Mouse (Mus musculus): ENCODE data around the gene Bbs7.

Gene Bbs7

DNA sequence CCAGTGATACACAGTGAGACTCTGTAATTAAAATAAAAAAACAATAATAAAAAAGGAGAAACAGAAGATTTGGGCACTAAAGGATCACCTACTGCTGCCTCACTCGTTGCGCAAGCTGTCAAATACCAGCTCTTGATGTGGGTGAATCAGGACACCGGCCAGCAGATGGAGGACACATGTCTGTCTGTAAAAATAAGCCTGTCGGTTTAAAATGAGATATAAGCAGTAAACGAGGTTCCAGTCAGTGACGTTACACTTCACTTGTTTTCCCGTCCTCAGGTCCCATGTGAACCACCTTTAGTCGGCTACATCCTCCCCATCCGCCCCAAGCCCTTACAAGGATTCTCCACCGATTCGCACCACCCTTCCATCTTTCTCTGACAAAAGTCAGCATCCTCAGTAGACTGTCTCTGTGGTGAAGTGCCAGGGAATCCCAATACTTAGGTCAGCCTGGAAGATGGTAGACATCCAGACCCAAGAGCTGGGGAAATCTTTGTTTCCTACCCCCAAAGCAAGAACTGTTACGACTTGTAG is 61.4 kb downstream of the Bbs7 start:
- no peak for DNase-seq (ENCODE audit: low read depth, low spot score)

GRCm38 (mm10) chr3:36551343-36551742 is 61.9 kb downstream of the Bbs7 start:
- DNase-seq (ENCODE audit: low read depth, low spot score) = no peak

GRCm38 (mm10) chr3:36544961-36545360 is 68.3 kb downstream of the Bbs7 start:
- no peak for DNase-seq (ENCODE audit: low read depth, low spot score)

GRCm38 (mm10) chr3:36541399-36541798 is 71.9 kb downstream of the Bbs7 start:
- DNase-seq (ENCODE audit: low read depth, low spot score) = no peak

DNA sequence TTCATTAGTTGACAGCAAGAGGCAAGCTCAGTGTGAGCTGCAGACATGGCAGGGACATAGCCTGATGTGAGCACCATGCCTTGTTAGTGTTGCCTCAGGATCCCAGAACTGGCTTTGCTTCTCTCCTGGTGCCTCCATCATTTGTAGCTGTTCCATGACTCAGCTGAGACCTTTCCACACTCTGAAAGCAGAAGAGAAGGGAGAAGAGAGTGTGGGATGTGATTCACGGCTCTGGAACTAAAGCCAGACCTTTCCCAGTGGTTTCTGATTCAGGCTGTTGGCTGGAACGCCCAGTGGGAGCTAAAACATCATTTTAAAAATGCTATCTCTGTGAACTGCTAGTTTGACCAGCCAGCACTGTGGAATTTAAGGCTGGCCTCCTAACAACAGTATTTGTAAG is 72.5 kb downstream of the Bbs7 start:
- no peak for DNase-seq (ENCODE audit: low read depth, low spot score)

DNA sequence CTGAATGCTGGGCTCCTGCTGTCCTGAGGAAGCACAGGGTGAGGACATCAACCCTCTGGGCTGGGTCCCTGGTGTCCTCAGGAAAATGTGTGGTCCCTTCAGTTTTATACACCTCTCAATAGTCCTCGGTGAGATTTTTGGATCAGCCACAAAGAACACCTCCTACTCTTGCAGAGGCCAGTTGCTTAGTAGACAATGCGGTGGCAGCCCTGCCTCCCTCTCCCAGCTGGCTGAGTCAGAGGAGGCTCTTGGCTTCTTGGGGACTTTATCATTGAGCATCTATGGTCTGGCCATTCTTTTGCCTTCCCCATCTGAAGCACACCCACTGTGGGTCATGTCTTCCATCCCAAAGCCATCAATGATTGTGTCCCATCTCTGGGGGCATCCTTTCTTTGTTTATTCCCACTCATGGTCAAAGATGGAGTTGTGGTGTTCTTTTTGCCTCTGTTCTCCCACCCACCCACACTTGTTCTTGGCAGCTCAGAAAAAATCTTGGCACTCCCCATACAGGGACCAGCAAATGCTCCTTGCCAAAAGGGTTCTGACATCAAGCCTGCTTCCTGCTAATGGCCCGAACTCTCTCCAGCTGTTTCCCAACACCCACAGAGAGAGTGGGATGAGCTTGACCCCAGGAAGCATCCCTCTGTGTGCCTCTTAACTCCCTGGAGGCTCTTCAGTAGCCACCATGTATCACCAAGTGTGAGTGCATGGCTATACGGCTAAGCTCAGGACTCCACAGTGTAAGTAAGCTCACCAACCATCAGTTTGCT is 75.4 kb downstream of the Bbs7 start:
- no peak for DNase-seq (ENCODE audit: low read depth, low spot score)

GRCm38 (mm10) chr3:36536041-36536440 is 77.2 kb downstream of the Bbs7 start:
- DNase-seq (ENCODE audit: low read depth, low spot score) = no peak

- peak; percentile 47 for DNase-seq (ENCODE audit: low read depth, low spot score)
These were observed 80.0 kb downstream of the Bbs7 start for GRCm38 (mm10) chr3:36533201-36533672.

DNA sequence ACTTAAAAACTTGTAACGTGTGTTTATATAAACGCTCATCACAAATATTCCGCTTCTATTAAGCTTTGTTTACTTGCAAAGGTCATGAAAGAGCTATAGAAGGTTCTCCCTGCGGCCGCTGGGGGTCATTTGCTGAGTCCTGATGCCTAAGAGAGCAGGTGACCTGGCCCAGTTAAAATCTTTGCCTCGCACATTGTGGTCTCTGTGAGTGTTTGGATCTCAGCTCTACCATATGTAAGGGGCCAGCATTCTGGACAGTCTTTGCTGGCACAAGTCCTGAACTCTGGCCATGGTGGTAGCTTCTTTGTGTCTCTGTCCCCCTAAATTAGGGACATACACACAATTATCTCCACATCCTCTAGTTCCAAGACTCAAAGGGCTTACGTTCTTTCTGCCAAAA is 80.5 kb downstream of the Bbs7 start:
- no peak for DNase-seq (ENCODE audit: low read depth, low spot score)

GRCm38 (mm10) chr3:36531979-36532542 is 81.2 kb downstream of the Bbs7 start:
- DNase-seq (ENCODE audit: low read depth, low spot score) = no peak

- DNase-seq (ENCODE audit: low read depth, low spot score) = no peak
These were observed 82.0 kb downstream of the Bbs7 start for GRCm38 (mm10) chr3:36531242-36531641.

- peak; percentile 66 for DNase-seq (ENCODE audit: low read depth, low spot score)
These were observed 82.5 kb downstream of the Bbs7 start for GRCm38 (mm10) chr3:36530781-36531180.

GRCm38 (mm10) chr3:36530345-36530744 is 82.9 kb downstream of the Bbs7 start:
- DNase-seq (ENCODE audit: low read depth, low spot score) = no peak

- no peak for DNase-seq (ENCODE audit: low read depth, low spot score)
These were observed 88.8 kb downstream of the Bbs7 start for GRCm38 (mm10) chr3:36524466-36524865.

Data from ZHBTc4 (cell line).